Mouse (Mus musculus) myocyte (in vitro differentiated cells): Measurements from ENCODE around the gene Tas2r143.

ENCODE experiments used
- CEBPB ChIP-seq: IDR thresholded peaks from 2 replicates; pipeline ENCODE4 v1.6.1; 2011; ENCODE audit warnings: mild to moderate bottlenecking, moderate library complexity; ENCODE audit not compliant: poor library complexity, insufficient read depth, severe bottlenecking
- POLR2AphosphoS2 ChIP-seq: IDR thresholded peaks from one replicate; pipeline ENCODE4 v1.6.1; 2011; ENCODE audit warnings: low read depth, control low read depth; ENCODE audit not compliant: insufficient read length

GRCm38 (mm10) chr6:42391796-42392330, 8.2 kb upstream of the Tas2r143 start:
- TF ChIP-seq POLR2AphosphoS2 = no peak
- no peak for TF ChIP-seq CEBPB
